Mouse (Mus musculus) E14TG2a.4 (cell line): ENCODE measurements around the gene Flnc.

ENCODE experiments used
- CTCF ChIP-seq: conservative IDR thresholded peaks from 2 replicates; pipeline ENCODE4 v1.5.1; 2014; ENCODE audit warnings: low read length
- NANOG ChIP-seq: IDR thresholded peaks from 2 replicates; pipeline ENCODE4 v1.6.1; 2014; ENCODE audit warnings: borderline replicate concordance, low read length, mixed read lengths

- TF ChIP-seq CTCF (no peak), NANOG (no peak)
Observed at GRCm38 (mm10) chr6:29425118-29425517, 7.9 kb upstream of the Flnc start.
